Mouse (Mus musculus) gastrocnemius, adult 18-20 months (tissue): ENCODE data around the gene Zfp157. TPM values are rescaled to one million over a fixed set of nuclear protein-coding genes. Genes with fewer than 3 reads are reported as not detected.
"Not testable (repeated sequence)": the region's sequence is repeated elsewhere in the genome, so short reads cannot be mapped to it uniquely, and the experiment has no call there.

Source experiments
- DNase-seq: peaks from one replicate; pipeline ENCODE4 v3.0.0; 2021; ENCODE audit warnings: low spot score
- long read RNA-seq, 2 experiments: library from polyadenylated mRNA; stranded (forward); transcript quantifications; one replicate each; pipeline ENCODE4 v2.0.0; 2021
- total RNA-seq, 2 experiments: library from RNA; stranded (reverse); gene quantifications; 2 replicates each; pipeline ENCODE4 v1.2.3; 2021

Gene Zfp157
- 1 to 10 TPM; 1.7 to 1.8 TPM for total RNA-seq
- long read RNA-seq, experiment 1, partial matches to known transcripts, result 0 of 1 reads
- long read RNA-seq, experiment 1, other reads (novel, unspliced or antisense), result 1 of 1 reads
- long read RNA-seq, experiment 2, partial matches to known transcripts, result 0 of 1 reads
- long read RNA-seq, experiment 2, other reads (novel, unspliced or antisense), result 0 of 1 reads

- DNase-seq, result peak; percentile 90
Measured at GRCm38 (mm10) chr5:138441286-138442194, at the start of gene Zfp157. Gene Zfp157, plus strand, starts transcription at chr5:138441468.

- DNase-seq, result no peak
Measured at GRCm38 (mm10) chr5:138397795-138398337, 43.4 kb upstream of the Zfp157 start.

GRCm38 (mm10) chr5:138400431-138400830, 40.8 kb upstream of the Zfp157 start:
- DNase-seq, result not testable (repeated sequence)

- no peak for DNase-seq
Measured at GRCm38 (mm10) chr5:138458371-138458770, 17.1 kb downstream of the Zfp157 start.

- DNase-seq, result no peak
Measured at GRCm38 (mm10) chr5:138459107-138459506, 17.8 kb downstream of the Zfp157 start.

GRCm38 (mm10) chr5:138473601-138474000, 32.3 kb downstream of the Zfp157 start:
- DNase-seq, result peak; percentile 29

GRCm38 (mm10) chr5:138504548-138504947, 63.3 kb downstream of the Zfp157 start:
- DNase-seq, result not testable (repeated sequence)

Other genes with a start within 250 kb of the Zfp157 start
- gene Mblac1, start 247.2 kb upstream of the Zfp157 start, total RNA-seq, result 1 to 10 TPM; 1.4 TPM
- under 1 TPM; 0.09 to 0.31 TPM for gene Nxpe5, start 215.6 kb upstream of the Zfp157 start, total RNA-seq
- gene Lamtor4, start 186.0 kb upstream of the Zfp157 start, total RNA-seq, result 10 to 100 TPM; 47.2 to 51.1 TPM
- 1 to 10 TPM; 2.7 to 3.2 TPM for gene BC037034, start 177.4 kb upstream of the Zfp157 start, total RNA-seq
- gene Gal3st4, start 168.6 kb upstream of the Zfp157 start, total RNA-seq, result under 1 TPM in 1 of 2 experiments, not detected in 1; 0.14 TPM
- not detected for gene Gm43720, start 161.5 kb upstream of the Zfp157 start, total RNA-seq
- not detected for gene Gpc2, start 161.5 kb upstream of the Zfp157 start, total RNA-seq
- not detected for gene Stag3, start 161.2 kb upstream of the Zfp157 start, total RNA-seq
- gene Pvrig, start 99.5 kb upstream of the Zfp157 start, total RNA-seq, result not detected
- not detected for gene 1700123K08Rik, start 123.2 kb downstream of the Zfp157 start, total RNA-seq
- 10 to 100 TPM; 14.6 to 15.5 TPM for gene Zfp68, start 178.3 kb downstream of the Zfp157 start, total RNA-seq
- gene A430033K04Rik, start 181.4 kb downstream of the Zfp157 start, total RNA-seq, result 1 to 10 TPM; 2.1 to 2.4 TPM